Mouse (Mus musculus): ENCODE results near the gene Vcan. TPM values are rescaled to one million over a fixed set of nuclear protein-coding genes. Genes with fewer than 3 reads are reported as not detected.
"Not testable (repeated sequence)": the region's sequence is repeated elsewhere in the genome, so short reads cannot be mapped to it uniquely, and the experiment has no call there.

Vcan gene
- polyA plus RNA-seq, 1 experiment from 2014 or later: 38.2 TPM

DNA sequence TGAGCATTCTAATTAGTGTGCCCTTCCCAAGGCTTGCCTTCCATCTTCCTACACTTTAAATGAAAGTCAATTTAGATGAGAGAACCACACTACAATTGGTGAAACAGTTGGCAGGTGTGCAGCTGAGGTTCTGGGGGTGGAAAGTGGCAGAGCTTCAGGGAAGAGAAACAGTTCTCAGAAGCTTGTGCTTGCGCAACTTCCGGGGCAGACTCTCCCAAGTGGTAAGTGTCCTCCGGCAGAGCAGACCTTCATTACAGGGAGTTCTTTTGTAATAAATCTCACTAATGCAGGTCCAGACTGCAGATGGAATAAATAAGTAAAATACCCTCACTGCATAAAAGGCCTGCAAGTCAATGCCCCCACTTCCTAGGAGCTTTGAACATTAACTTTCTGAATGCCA is 23.7 kb upstream of the Vcan start:
- H3K9ac ChIP-seq (replicated peaks; ENCODE audit: low read length): no peak overlapping the region
- no peaks in the 10 kb centered on the region for H3K9me3 ChIP-seq (ENCODE audit: control insufficient read depth, low read length)
- 96% methylated on average over 3 of the region's 3 CpGs for WGBS
- ATAC-seq (ENCODE audit: low FRiP score, low TSS enrichment) (no peak), DNase-seq (no peak)
- H3K36me3 ChIP-seq (ENCODE audit: control insufficient read depth, insufficient read depth, low read length): no peaks in the 10 kb centered on the region
- no peak overlapping the region for H3K4me2 ChIP-seq (ENCODE audit: low read length)
- no peak overlapping the region for H3K27ac ChIP-seq (replicated peaks; ENCODE audit: low read depth, low read length)
- H3K4me1 ChIP-seq (ENCODE audit: control insufficient read depth, insufficient read depth, low read length): no peaks in the 10 kb centered on the region
- H3K27me3 ChIP-seq (ENCODE audit: control insufficient read depth, insufficient read depth, low read length): no peaks in the 10 kb centered on the region
- H3K4me3 ChIP-seq (replicated peaks; ENCODE audit: low read depth, low read length): no peak overlapping the region

- no peaks in the 10 kb centered on the region for H3K9me3 ChIP-seq (ENCODE audit: control insufficient read depth, low read length)
- no peak overlapping the region for H3K27ac ChIP-seq (replicated peaks; ENCODE audit: low read depth, low read length)
- no peaks in the 10 kb centered on the region for H3K4me1 ChIP-seq (ENCODE audit: control insufficient read depth, insufficient read depth, low read length)
- no peak overlapping the region for H3K4me3 ChIP-seq (replicated peaks; ENCODE audit: low read depth, low read length)
- no peaks in the 10 kb centered on the region for H3K27me3 ChIP-seq (ENCODE audit: control insufficient read depth, insufficient read depth, low read length)
- WGBS: 81% methylated on average over 3 of the region's 3 CpGs
- no peak for DNase-seq
- no peak overlapping the region for H3K9ac ChIP-seq (replicated peaks; ENCODE audit: low read length)
- no peak overlapping the region for H3K4me2 ChIP-seq (ENCODE audit: low read length)
- H3K36me3 ChIP-seq (ENCODE audit: control insufficient read depth, insufficient read depth, low read length): no peaks in the 10 kb centered on the region
- no peak for ATAC-seq (ENCODE audit: low FRiP score, low TSS enrichment)
Observed at GRCm38 (mm10) chr13:89762339-89762738, 20.0 kb upstream of the Vcan start.

DNA sequence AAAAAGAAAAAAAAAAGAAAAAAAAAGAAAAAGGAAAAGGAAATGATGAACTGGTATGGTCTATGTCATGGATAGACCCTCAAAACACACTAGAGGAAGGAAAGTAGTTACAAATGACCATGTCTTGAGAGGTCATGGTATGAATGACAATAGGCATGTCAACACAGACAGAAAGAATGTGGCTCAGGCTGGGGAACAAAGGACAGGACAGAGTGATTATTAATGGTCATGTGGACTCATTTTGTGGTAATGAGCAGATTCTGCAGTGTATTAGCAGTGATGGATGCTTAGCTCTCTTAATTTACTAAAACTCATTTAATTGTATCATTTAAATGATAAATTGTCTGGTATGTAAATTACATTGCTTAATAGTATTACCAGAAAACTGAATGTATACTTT is 14.0 kb upstream of the Vcan start:
- ATAC-seq (ENCODE audit: low FRiP score, low TSS enrichment) (no peak), DNase-seq (no peak)
- H3K27me3 ChIP-seq (ENCODE audit: control insufficient read depth, insufficient read depth, low read length): no peaks in the 10 kb centered on the region

GRCm38 (mm10) chr13:89750562-89750961 is 8.3 kb upstream of the Vcan start:
- not testable (repeated sequence) for H3K9me3 ChIP-seq (ENCODE audit: control insufficient read depth, low read length); H3K4me2 ChIP-seq (ENCODE audit: low read length); H3K4me3 ChIP-seq (replicated peaks; ENCODE audit: low read depth, low read length); H3K36me3 ChIP-seq (ENCODE audit: control insufficient read depth, insufficient read depth, low read length); H3K27ac ChIP-seq (replicated peaks; ENCODE audit: low read depth, low read length); H3K4me1 ChIP-seq (ENCODE audit: control insufficient read depth, insufficient read depth, low read length); DNase-seq; H3K9ac ChIP-seq (replicated peaks; ENCODE audit: low read length); H3K27me3 ChIP-seq (ENCODE audit: control insufficient read depth, insufficient read depth, low read length); ATAC-seq (ENCODE audit: low FRiP score, low TSS enrichment)
- WGBS: 15% methylated on average over 3 of the region's 3 CpGs

More for the DNA sequence above, 14.0 kb upstream of the Vcan start:
- Histone ChIP-seq H3K4me3 (replicated peaks; ENCODE audit: low read depth, low read length) (no peak overlapping the region), H3K4me1 (ENCODE audit: control insufficient read depth, insufficient read depth, low read length) (no peaks in the 10 kb centered on the region), H3K36me3 (ENCODE audit: control insufficient read depth, insufficient read depth, low read length) (no peaks in the 10 kb centered on the region), H3K4me2 (ENCODE audit: low read length) (no peak overlapping the region), H3K27ac (replicated peaks; ENCODE audit: low read depth, low read length) (no peak overlapping the region), H3K9ac (replicated peaks; ENCODE audit: low read length) (no peak overlapping the region), H3K9me3 (ENCODE audit: control insufficient read depth, low read length) (no peaks in the 10 kb centered on the region)

DNA sequence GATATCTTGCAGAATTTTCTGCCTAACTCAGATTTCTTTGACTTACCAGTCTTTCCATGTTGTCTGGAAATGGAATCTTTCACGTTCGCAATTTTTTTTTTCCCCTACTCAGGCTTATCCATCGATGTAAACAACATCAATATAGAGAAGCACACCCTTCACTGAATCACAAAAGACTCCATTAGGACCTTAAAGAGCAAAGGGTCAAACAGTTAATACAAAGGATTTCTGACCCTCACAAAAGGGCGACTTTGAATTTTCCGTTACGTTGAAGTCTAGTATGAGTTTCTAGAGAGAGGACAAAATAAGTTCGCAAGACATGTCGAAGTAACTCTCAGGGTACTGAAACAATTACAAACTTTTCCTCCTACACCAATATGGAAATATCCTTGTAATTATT is 892 bp upstream of the Vcan start:
- no peaks in the 10 kb centered on the region for H3K36me3 ChIP-seq (ENCODE audit: control insufficient read depth, insufficient read depth, low read length)
- H3K27ac ChIP-seq (replicated peaks; ENCODE audit: low read depth, low read length): 0 out of 2 replicates have a peak overlapping the region, but pooled peaks have one; percentile 75
- H3K4me3 ChIP-seq (replicated peaks; ENCODE audit: low read depth, low read length): peak overlapping the region; percentile 59
- H3K27me3 ChIP-seq (ENCODE audit: control insufficient read depth, insufficient read depth, low read length): peaks cover 8% of the 10 kb centered on the region; the same call in 1 of the 2 replicates
- peaks cover 8% of the 10 kb centered on the region; the same call in 1 of the 2 replicates for H3K4me1 ChIP-seq (ENCODE audit: control insufficient read depth, insufficient read depth, low read length)
- H3K4me2 ChIP-seq (ENCODE audit: low read length): peak overlapping the region; percentile 98
- peak; percentile 8 for DNase-seq
- peak overlapping the region; percentile 70; the same call in 1 of the 2 replicates for H3K9ac ChIP-seq (replicated peaks; ENCODE audit: low read length)
- WGBS: 4% methylated on average over 8 of the region's 8 CpGs
- H3K9me3 ChIP-seq (ENCODE audit: control insufficient read depth, low read length): no peaks in the 10 kb centered on the region
- ATAC-seq (ENCODE audit: low FRiP score, low TSS enrichment): no peak

DNA sequence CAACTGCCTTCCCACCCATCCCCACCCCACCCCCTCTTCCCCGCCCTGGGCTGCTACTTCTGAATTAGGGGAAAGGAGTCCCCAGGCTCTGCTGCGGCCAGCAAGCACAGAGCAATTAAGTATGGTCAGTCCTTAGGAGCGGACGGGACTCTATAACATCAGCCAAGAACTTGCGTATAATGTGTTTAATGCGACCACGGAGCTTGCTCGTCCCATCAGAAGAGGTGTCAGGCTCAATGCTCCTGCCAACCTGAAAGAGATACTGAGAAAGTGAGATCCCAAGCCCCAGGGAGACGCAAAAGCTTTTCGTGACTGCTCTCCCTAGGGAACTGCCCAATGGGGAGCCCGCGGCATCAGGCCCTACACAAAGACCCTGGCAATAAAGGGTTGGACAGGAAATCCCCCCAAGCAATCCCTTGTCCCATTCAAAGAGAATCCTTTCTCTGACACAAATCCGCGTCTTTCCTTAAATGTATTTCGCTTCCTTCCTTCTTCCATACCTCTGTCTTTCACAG is 434 bp upstream of the Vcan start:
- Histone ChIP-seq H3K9ac (replicated peaks; ENCODE audit: low read length) (peak overlapping the region; percentile 70), H3K36me3 (ENCODE audit: control insufficient read depth, insufficient read depth, low read length) (no peaks in the 10 kb centered on the region), H3K27me3 (ENCODE audit: control insufficient read depth, insufficient read depth, low read length) (peaks cover 8% of the 10 kb centered on the region; the same call in 1 of the 2 replicates), H3K4me2 (ENCODE audit: low read length) (peak overlapping the region; percentile 98), H3K4me3 (replicated peaks; ENCODE audit: low read depth, low read length) (peak overlapping the region; percentile 59), H3K9me3 (ENCODE audit: control insufficient read depth, low read length) (no peaks in the 10 kb centered on the region), H3K27ac (replicated peaks; ENCODE audit: low read depth, low read length) (peak overlapping the region; percentile 75), H3K4me1 (ENCODE audit: control insufficient read depth, insufficient read depth, low read length) (peaks cover 8% of the 10 kb centered on the region; the same call in 1 of the 2 replicates)
- WGBS: under 1% methylated on average over 15 of the region's 15 CpGs
- ATAC-seq (ENCODE audit: low FRiP score, low TSS enrichment) (no peak; the same call in 1 of the 2 replicates), DNase-seq (peak; percentile 62)

- Histone ChIP-seq H3K9ac (replicated peaks; ENCODE audit: low read length) (peak overlapping the region; percentile 70), H3K36me3 (ENCODE audit: control insufficient read depth, insufficient read depth, low read length) (no peaks in the 10 kb centered on the region), H3K27me3 (ENCODE audit: control insufficient read depth, insufficient read depth, low read length) (peaks cover 8% of the 10 kb centered on the region; the same call in 1 of the 2 replicates), H3K27ac (replicated peaks; ENCODE audit: low read depth, low read length) (peak overlapping the region; percentile 80), H3K4me2 (ENCODE audit: low read length) (peak overlapping the region; percentile 98), H3K4me1 (ENCODE audit: control insufficient read depth, insufficient read depth, low read length) (peaks cover 8% of the 10 kb centered on the region; the same call in 1 of the 2 replicates), H3K4me3 (replicated peaks; ENCODE audit: low read depth, low read length) (peak overlapping the region; percentile 59), H3K9me3 (ENCODE audit: control insufficient read depth, low read length) (no peaks in the 10 kb centered on the region)
- ATAC-seq (ENCODE audit: low FRiP score, low TSS enrichment): peak; percentile 53; the same call in 1 of the 2 replicates
- peak; percentile 74 for DNase-seq
- WGBS: under 1% methylated on average over 14 of the region's 14 CpGs
Observed at GRCm38 (mm10) chr13:89741116-89741551, 1.2 kb downstream of the Vcan start.

DNA sequence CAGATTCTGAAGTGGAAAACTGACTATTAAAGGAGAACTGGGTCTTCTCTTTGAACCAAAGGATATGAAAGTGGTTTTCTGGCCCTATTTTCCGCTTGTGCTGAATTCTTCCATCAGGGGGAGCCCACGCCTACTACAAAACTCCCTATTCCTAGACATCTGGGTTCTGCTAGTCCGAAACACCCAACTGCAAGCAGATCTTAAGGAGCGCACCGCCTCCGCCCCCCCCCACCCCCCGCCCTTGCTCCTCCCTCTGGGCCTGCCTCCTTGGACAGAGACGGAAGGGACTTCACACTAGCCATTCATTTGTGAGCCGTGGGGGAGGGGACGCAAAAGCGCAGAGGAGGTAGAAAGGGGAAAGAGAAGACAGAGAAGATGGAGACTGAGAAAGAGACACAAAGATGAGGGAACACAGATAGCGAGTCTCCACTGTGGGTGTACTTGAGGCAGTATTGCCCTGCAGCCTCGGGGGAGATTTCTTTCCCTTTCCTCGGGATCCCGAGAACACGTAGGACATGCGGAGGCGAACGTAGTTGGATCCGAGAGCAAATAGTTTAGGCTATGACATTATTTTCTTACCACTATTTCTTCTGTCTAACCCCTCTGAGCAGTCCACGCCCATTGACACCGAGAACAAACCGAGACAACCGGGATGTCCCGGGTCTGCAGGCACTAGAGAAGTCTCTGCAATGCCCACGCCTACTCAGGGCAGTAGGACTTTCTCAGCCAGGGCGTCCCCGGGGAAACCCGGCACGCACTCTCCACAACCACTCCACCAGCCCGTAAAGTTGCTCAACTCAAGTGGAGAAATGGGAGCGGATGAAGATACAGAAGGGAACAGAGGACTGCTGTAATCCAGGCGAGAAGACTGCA is 1.8 kb downstream of the Vcan start:
- H3K9me3 ChIP-seq (ENCODE audit: control insufficient read depth, low read length): no peaks in the 10 kb centered on the region
- H3K9ac ChIP-seq (replicated peaks; ENCODE audit: low read length): peak overlapping the region; percentile 70
- ATAC-seq (ENCODE audit: low FRiP score, low TSS enrichment) (peak; percentile 82), DNase-seq (peak; percentile 91)
- H3K27ac ChIP-seq (replicated peaks; ENCODE audit: low read depth, low read length): peak overlapping the region; percentile 80
- peaks cover 8% of the 10 kb centered on the region; the same call in 1 of the 2 replicates for H3K4me1 ChIP-seq (ENCODE audit: control insufficient read depth, insufficient read depth, low read length)
- WGBS: under 1% methylated on average over 33 of the region's 33 CpGs
- peaks cover 8% of the 10 kb centered on the region; the same call in 1 of the 2 replicates for H3K27me3 ChIP-seq (ENCODE audit: control insufficient read depth, insufficient read depth, low read length)
- peak overlapping the region; percentile 98 for H3K4me2 ChIP-seq (ENCODE audit: low read length)
- H3K4me3 ChIP-seq (replicated peaks; ENCODE audit: low read depth, low read length): peak overlapping the region; percentile 59
- H3K36me3 ChIP-seq (ENCODE audit: control insufficient read depth, insufficient read depth, low read length): no peaks in the 10 kb centered on the region

Data from midbrain, embryonic 14.5 days (tissue).